Mouse (Mus musculus): Measurements from ENCODE around the gene Phykpl. TPM values are rescaled to one million over a fixed set of nuclear protein-coding genes. Genes with fewer than 3 reads are reported as not detected.

Phykpl gene
- polyA plus RNA-seq, 1 experiment from 2014 or later: 22.2 TPM

DNA sequence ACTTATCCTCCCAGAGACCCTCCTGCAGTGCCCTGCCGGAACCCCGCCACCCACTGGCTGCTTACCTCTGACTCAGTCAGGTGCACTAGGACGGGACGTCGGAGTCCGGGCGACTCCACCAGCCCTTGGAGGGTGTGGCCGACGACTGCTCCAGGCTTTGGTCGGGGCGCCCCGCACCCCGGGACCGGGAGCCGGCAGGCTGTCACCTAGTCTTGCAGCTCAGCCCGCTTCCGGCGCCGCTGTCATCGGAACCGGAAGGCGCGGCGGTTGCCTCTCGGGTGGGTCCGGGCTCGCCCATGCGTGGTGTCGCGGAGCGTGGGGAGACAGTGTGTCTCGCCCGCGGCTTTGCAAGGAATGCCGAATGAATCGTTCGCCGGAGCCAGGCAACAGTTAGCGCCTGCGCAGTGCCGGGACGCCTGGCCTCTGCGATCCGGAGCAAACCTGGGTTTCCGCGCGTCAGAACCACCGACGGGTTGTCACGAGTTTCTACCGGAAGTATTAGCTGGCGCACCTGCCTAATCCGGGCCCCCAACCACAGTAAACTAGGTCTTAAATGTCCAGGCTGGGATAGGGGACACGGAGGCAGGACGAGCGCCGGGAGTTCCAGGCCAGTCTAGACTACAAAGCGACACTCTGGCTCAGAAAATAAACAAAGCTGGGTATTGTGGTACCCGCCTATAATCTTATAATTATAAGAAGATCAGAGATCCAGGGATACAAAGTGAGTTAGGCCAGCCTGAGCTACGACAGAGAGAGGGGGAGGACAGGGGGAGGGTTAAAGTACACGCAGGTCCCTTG lies 51.2 kb downstream of the Phykpl start, which contains the start of gene Rmnd5b:
Rmnd5b (minus strand) TSS at position 372 of the 798 bp plus-strand sequence.
- WGBS (ENCODE audit: insufficient replicate concordance): under 1% methylated on average over 61 of the region's 61 CpGs
- ATAC-seq: peak; percentile 83
- H3K36me3 ChIP-seq: peaks cover 13% of the 10 kb centered on the region; the same call in 1 of the 2 replicates
- H3K9me3 ChIP-seq (replicated peaks): no peaks in the 10 kb centered on the region
- peak within 1 kb of the TSS; percentile 80 for H3K9ac ChIP-seq
- H3K27ac ChIP-seq: peak within 1 kb of the TSS; percentile 93
- H3K27me3 ChIP-seq (replicated peaks): no peaks in the 10 kb centered on the region
- H3K4me1 ChIP-seq: peaks cover 65% of the 10 kb centered on the region
- H3K4me2 ChIP-seq: peak within 1 kb of the TSS; percentile 88
- peak within 1 kb of the TSS; percentile 72 for H3K4me3 ChIP-seq

DNA sequence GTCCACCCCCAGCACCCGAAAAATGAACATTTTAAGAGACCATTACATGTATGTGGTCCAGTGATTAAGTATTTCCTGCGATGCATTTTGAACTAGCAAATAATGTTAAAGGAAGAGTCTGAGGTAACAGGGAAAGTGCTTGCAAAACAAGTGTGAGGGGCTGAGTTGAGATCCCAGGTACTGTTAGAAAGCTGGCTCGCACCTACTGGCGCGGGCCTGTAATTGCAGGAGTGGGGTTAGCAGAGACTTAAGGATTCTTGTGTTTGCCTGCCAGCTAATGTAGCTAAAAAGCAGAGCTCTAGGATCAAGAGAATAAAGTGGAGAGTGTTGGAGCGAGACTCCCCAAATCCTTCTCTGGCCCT lies 51.7 kb downstream of the Phykpl start:
- H3K27me3 ChIP-seq (replicated peaks): no peaks in the 10 kb centered on the region
- WGBS (ENCODE audit: insufficient replicate concordance): 5% methylated on average over 6 of the region's 6 CpGs
- H3K4me1 ChIP-seq: peaks cover 61% of the 10 kb centered on the region
- no peaks in the 10 kb centered on the region for H3K9me3 ChIP-seq (replicated peaks)
- H3K9ac ChIP-seq: peak overlapping the region; percentile 80
- ATAC-seq: peak; percentile 33; the same call in 1 of the 2 replicates
- peaks cover 8% of the 10 kb centered on the region; the same call in 1 of the 2 replicates for H3K36me3 ChIP-seq
- peak overlapping the region; percentile 72 for H3K4me3 ChIP-seq
- H3K27ac ChIP-seq: peak overlapping the region; percentile 93
- peak overlapping the region; percentile 88 for H3K4me2 ChIP-seq

DNA sequence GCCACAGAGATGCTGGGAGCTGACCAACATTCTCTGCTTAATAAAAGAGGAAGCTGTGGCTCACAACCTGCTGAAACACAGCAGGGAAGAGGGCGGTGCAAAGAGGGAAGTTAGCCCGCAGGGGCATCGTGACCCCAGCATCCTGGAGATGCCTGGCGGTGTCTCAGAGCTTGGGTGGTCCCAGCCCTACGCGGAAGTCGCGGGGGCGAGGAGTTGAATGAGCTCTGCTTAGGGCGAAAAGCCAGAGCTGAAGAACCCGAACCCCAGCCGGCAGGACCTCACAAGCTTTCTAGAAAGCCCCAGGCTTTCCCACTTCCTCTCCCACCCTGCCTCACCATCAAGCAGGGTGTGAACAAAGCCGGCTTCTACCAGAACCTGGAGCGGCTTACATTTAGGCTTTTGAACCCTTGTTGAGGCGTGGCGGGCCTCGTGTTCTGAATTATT lies 53.4 kb downstream of the Phykpl start:
- peak overlapping the region; percentile 38 for H3K27ac ChIP-seq
- WGBS (ENCODE audit: insufficient replicate concordance): 6% methylated on average over 17 of the region's 17 CpGs
- ATAC-seq: no peak

DNA sequence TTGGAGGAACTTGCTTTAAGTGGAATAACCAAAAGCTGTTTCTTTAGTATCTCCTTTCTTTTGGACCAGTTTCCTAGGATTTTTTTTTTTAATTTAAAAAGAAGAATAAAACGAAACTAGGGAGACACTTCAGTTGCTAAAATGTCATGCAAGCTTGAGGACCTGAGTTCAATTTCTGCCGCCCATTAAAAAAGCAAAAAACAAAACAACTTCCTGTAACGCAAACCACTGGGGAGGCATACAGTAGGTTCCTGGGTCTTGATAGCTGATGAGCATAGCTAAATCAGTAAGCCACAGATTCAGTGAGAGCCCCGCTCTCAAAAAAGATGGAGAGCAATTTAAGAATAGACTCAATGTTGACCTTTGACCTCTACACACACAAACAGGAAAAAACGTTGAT lies 53.9 kb downstream of the Phykpl start:
- H3K27ac ChIP-seq: peak overlapping the region; percentile 38
- H3K27me3 ChIP-seq (replicated peaks): peaks cover 6% of the 10 kb centered on the region
- H3K9ac ChIP-seq: peak overlapping the region; percentile 40; the same call in 1 of the 2 replicates
- peak overlapping the region; percentile 58 for H3K4me2 ChIP-seq
- no peaks in the 10 kb centered on the region for H3K9me3 ChIP-seq (replicated peaks)
- H3K4me1 ChIP-seq: peaks cover 51% of the 10 kb centered on the region
- H3K4me3 ChIP-seq: peak overlapping the region; percentile 33; the same call in 1 of the 2 replicates
- 48% methylated on average over 5 of the region's 5 CpGs for WGBS (ENCODE audit: insufficient replicate concordance)
- peaks cover 8% of the 10 kb centered on the region; the same call in 1 of the 2 replicates for H3K36me3 ChIP-seq
- ATAC-seq: no peak

More for the DNA sequence above, 53.4 kb downstream of the Phykpl start:
- H3K36me3 ChIP-seq: peaks cover 8% of the 10 kb centered on the region; the same call in 1 of the 2 replicates
- no peaks in the 10 kb centered on the region for H3K9me3 ChIP-seq (replicated peaks)
- H3K27me3 ChIP-seq (replicated peaks): 0 out of 2 replicates have a peak, but pooled peaks cover under 1% of the 10 kb centered on the region
- peak overlapping the region; percentile 33 for H3K4me3 ChIP-seq
- H3K4me2 ChIP-seq: peak overlapping the region; percentile 58
- H3K9ac ChIP-seq: peak overlapping the region; percentile 40
- H3K4me1 ChIP-seq: peaks cover 48% of the 10 kb centered on the region

DNA sequence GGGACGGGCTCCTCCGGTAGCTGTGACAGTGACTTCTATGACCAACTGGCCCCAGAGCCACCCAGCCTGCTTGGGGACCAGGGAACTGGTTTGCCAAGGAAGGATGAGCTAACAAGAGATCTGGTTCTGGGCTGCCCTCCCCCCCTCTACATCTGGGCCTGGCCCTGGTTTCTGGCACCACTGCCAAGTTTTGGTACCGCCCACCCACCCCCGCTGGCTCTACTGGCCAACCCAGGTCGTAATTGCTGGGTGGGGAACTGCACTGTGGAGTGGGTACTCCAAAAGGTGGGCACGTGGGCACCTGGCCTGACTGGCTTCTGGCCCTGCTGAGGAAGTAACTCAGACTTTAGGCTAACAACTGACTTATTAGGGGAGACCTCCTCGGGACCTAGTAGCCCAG lies 56.2 kb downstream of the Phykpl start:
- 67% methylated on average over 7 of the region's 7 CpGs for WGBS (ENCODE audit: insufficient replicate concordance)
- H3K27me3 ChIP-seq (replicated peaks): peaks cover 15% of the 10 kb centered on the region
- H3K36me3 ChIP-seq: peaks cover 2% of the 10 kb centered on the region; the same call in 1 of the 2 replicates
- H3K9me3 ChIP-seq (replicated peaks): no peaks in the 10 kb centered on the region
- H3K4me1 ChIP-seq: peaks cover 36% of the 10 kb centered on the region
- no peak for ATAC-seq
- no peak overlapping the region for H3K4me2 ChIP-seq
- no peak overlapping the region for H3K27ac ChIP-seq
- no peak overlapping the region for H3K9ac ChIP-seq
- H3K4me3 ChIP-seq: no peak overlapping the region

DNA sequence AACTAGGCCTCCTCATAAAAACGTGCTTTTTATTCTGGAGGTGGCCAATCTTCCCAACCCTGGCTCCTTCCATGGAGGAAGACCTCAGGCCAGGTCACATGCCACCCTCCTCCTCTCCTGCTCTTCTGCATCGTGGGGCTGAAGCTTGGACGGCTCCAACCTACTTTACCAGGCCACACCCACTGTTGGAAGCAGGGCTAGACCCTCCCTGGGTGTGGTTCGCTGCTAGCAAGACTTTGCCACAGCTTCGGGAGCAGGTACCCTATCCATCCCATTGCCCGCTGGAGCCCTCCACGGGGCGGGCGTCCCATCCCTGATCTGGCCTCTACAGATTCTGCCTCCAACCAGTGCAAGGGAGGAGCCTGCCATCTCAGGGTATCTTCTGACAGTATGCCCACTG lies 58.6 kb downstream of the Phykpl start:
- Histone ChIP-seq H3K4me2 (no peak overlapping the region), H3K4me3 (no peak overlapping the region), H3K27me3 (replicated peaks) (peaks cover 30% of the 10 kb centered on the region), H3K27ac (no peak overlapping the region), H3K9ac (no peak overlapping the region), H3K9me3 (replicated peaks) (no peaks in the 10 kb centered on the region), H3K36me3 (peaks cover 2% of the 10 kb centered on the region; the same call in 1 of the 2 replicates), H3K4me1 (peaks cover 30% of the 10 kb centered on the region)
- WGBS (ENCODE audit: insufficient replicate concordance): 48% methylated on average over 9 of the region's 9 CpGs
- no peak for ATAC-seq

DNA sequence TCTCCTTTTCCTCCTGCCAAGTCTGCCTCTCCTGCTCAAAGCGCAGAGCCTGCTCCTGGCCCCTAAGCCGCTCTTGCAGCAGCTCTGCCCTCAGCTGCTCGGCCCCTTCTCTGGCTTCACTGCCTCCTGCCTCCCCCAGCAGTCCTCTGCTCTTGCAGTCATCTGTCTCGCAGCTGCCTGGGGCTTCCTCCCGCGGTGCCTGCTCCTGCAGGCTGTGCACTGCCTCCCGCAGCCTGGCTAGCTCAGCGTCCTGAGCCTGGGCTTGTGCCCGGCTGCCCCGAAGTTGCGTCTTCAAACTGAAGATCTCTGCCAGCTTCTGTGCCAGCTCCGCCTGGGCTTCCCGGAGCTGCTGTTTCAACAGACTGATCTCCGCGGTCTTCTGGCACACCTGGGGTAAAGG lies 59.2 kb downstream of the Phykpl start:
- Histone ChIP-seq H3K4me3 (no peak overlapping the region), H3K4me2 (no peak overlapping the region; the same call in 1 of the 2 replicates), H3K9me3 (replicated peaks) (no peaks in the 10 kb centered on the region), H3K9ac (no peak overlapping the region), H3K27me3 (replicated peaks) (peaks cover 36% of the 10 kb centered on the region), H3K4me1 (peaks cover 28% of the 10 kb centered on the region), H3K27ac (no peak overlapping the region), H3K36me3 (peaks cover 2% of the 10 kb centered on the region; the same call in 1 of the 2 replicates)
- ATAC-seq: no peak
- WGBS (ENCODE audit: insufficient replicate concordance): 53% methylated on average over 15 of the region's 15 CpGs

DNA sequence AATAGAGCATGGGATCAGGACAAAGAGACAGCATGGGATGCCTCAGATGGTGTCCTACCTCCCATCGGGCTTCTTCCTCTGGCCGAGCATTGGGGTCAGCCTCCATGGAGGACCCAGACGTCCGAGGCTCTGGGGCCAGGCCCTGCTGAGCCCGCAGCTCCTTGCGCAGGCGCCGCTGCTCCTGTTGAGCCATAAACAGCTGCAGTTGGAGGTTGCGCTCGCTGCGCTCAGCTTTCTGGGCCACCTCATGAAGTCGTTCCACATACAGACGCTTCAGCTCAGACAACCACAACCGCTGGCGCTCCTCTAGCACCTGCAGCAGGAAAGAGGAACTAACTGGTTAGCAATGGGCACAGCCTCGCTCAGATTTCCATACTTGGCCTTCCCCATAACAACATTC lies 59.7 kb downstream of the Phykpl start:
- H3K4me2 ChIP-seq: no peak overlapping the region
- peaks cover 32% of the 10 kb centered on the region for H3K4me1 ChIP-seq
- no peak overlapping the region for H3K9ac ChIP-seq
- no peak overlapping the region for H3K27ac ChIP-seq
- ATAC-seq: no peak
- no peaks in the 10 kb centered on the region for H3K9me3 ChIP-seq (replicated peaks)
- H3K4me3 ChIP-seq: no peak overlapping the region
- 40% methylated on average over 16 of the region's 16 CpGs for WGBS (ENCODE audit: insufficient replicate concordance)
- peaks cover 40% of the 10 kb centered on the region for H3K27me3 ChIP-seq (replicated peaks)
- peaks cover 2% of the 10 kb centered on the region; the same call in 1 of the 2 replicates for H3K36me3 ChIP-seq

DNA sequence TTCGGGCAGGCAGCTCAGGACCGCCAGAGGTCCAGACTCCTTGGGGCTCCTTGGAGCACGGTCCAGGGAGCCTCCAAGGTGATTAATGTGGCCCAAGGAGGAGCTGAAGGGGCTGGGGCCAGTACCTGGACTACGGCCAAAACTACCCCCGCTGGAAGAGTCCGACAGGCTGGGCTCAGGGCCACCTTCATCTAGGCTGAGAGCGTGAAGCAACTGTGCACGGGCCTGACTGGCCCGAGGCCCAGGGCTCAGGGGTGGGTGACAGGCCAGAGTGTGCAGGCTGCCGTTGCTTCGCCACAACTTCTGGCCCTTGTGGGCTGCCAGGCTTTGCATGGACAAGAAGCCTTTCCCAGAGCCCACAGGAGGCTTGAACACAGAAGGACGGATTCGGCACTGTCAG lies 60.7 kb downstream of the Phykpl start:
- H3K9ac ChIP-seq: no peak overlapping the region
- 83% methylated on average over 13 of the region's 13 CpGs for WGBS (ENCODE audit: insufficient replicate concordance)
- H3K4me2 ChIP-seq: no peak overlapping the region
- H3K4me3 ChIP-seq: no peak overlapping the region
- H3K27ac ChIP-seq: no peak overlapping the region
- no peak for ATAC-seq
- H3K4me1 ChIP-seq: peaks cover 43% of the 10 kb centered on the region
- H3K27me3 ChIP-seq (replicated peaks): peaks cover 51% of the 10 kb centered on the region
- peaks cover 2% of the 10 kb centered on the region; the same call in 1 of the 2 replicates for H3K36me3 ChIP-seq
- H3K9me3 ChIP-seq (replicated peaks): no peaks in the 10 kb centered on the region

DNA sequence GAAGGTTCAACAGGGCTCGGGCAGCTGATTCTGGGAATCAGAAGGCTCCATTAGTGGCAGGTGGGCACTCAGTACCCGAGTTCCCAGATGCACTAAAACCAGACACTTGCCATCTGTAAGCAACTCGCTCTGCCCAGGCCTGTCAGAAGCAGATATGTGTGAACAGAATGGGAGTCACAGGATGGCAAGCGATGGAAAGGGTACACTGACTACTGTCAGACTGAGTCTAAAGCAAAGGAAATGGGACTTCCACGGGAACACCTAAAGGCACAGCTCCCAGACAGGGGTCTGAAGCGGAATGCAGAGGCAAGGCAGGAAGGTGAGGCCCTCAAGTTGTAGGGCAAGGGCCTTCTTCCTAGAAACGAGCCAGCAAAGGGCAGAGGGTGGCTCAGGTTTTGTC lies 61.7 kb downstream of the Phykpl start:
- H3K4me2 ChIP-seq: no peak overlapping the region
- no peaks in the 10 kb centered on the region for H3K9me3 ChIP-seq (replicated peaks)
- peaks cover 60% of the 10 kb centered on the region for H3K27me3 ChIP-seq (replicated peaks)

DNA sequence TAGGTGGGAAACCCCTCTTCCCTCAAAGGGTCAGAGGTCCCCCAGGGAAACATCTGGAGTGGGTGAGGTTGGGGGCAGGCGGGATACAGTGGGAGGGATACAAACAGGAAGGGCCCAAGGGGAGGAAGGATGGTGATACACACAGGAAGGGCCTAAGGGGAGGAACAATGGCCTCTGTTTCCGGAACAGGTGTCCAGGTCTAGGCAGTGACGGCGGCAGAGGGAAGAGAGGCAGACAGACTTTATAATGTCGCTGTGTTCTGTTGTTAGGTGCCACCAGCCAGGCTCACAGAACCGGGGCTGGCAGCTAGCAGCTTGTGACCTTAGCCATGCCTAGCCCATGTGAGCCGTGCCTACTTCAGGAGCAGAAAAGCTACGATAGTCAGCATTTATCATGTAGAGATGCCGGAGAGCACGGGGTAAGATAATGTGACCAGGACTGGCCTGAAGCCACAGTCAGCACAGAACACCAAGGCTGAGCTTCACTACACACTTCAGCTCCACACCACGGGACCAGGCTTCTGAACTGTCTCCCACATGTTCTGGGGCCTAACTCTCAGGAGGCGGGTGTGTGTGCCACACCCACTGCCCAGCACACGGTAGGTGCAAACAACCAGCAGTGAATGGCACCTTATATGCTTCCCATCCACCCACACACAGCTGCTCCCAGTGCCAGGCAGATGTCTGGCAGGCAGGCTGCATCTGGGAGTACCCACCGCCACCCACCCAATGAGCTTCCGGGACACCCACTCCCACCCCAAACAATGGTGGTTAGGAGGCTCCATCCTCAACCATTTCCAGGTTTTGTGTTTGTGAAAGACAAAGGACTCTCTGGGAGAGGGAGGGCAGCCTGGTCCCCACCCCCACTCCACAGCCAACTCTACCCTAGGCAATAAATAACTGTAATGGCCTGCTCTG lies 62.5 kb downstream of the Phykpl start:
- 0 out of 2 replicates have a peak overlapping the region, but pooled peaks have one; percentile 1 for H3K27ac ChIP-seq
- no peak overlapping the region for H3K4me2 ChIP-seq
- no peak overlapping the region for H3K4me3 ChIP-seq
- H3K36me3 ChIP-seq: peaks cover 2% of the 10 kb centered on the region; the same call in 1 of the 2 replicates
- H3K9ac ChIP-seq: no peak overlapping the region
- 38% methylated on average over 15 of the region's 15 CpGs for WGBS (ENCODE audit: insufficient replicate concordance)
- H3K4me1 ChIP-seq: peaks cover 52% of the 10 kb centered on the region
- no peak for ATAC-seq
- H3K27me3 ChIP-seq (replicated peaks): peaks cover 68% of the 10 kb centered on the region
- H3K9me3 ChIP-seq (replicated peaks): no peaks in the 10 kb centered on the region

More for the DNA sequence above, 61.7 kb downstream of the Phykpl start:
- Histone ChIP-seq H3K36me3 (peaks cover 2% of the 10 kb centered on the region; the same call in 1 of the 2 replicates), H3K9ac (no peak overlapping the region), H3K4me1 (peaks cover 52% of the 10 kb centered on the region), H3K27ac (no peak overlapping the region), H3K4me3 (no peak overlapping the region)
- WGBS (ENCODE audit: insufficient replicate concordance): 62% methylated on average over 7 of the region's 7 CpGs
- ATAC-seq: no peak

Measured in liver, embryonic 12.5 days (tissue).